Mouse (Mus musculus): Measurements from ENCODE around the gene 2610001J05Rik. TPM values are rescaled to one million over a fixed set of nuclear protein-coding genes. Genes with fewer than 3 reads are reported as not detected.
A peak's percentile ranks its signal among the peaks of the same experiment; 100 is the strongest.
"Not testable (repeated sequence)": the region's sequence is repeated elsewhere in the genome, so short reads cannot be mapped to it uniquely, and the experiment has no call there.

2610001J05Rik gene
- polyA plus RNA-seq, 1 experiment from 2014 or later: 82.9 TPM

- no peak for ATAC-seq (replicated peaks)
- H3K27ac ChIP-seq: no peak overlapping the region
- H3K27me3 ChIP-seq (replicated peaks): no peaks in the 10 kb centered on the region
- H3K4me1 ChIP-seq: no peaks in the 10 kb centered on the region
- H3K4me2 ChIP-seq: no peak overlapping the region
- no peak overlapping the region for H3K4me3 ChIP-seq
- WGBS: 17% methylated on average over 11 of the region's 11 CpGs
- H3K9ac ChIP-seq: no peak overlapping the region
- H3K9me3 ChIP-seq: no peaks in the 10 kb centered on the region
- no peaks in the 10 kb centered on the region for H3K36me3 ChIP-seq (replicated peaks)
Measured at GRCm38 (mm10) chr6:13854230-13854629, 17.1 kb downstream of the 2610001J05Rik start.

- WGBS: 69% methylated on average over 4 of the region's 4 CpGs
- no peak for ATAC-seq (replicated peaks)
- no peaks in the 10 kb centered on the region for H3K4me1 ChIP-seq
- no peak overlapping the region for H3K4me3 ChIP-seq
- no peaks in the 10 kb centered on the region for H3K9me3 ChIP-seq
- H3K27ac ChIP-seq: no peak overlapping the region
- no peak overlapping the region for H3K9ac ChIP-seq
- no peaks in the 10 kb centered on the region for H3K36me3 ChIP-seq (replicated peaks)
- H3K4me2 ChIP-seq: no peak overlapping the region
- no peaks in the 10 kb centered on the region for H3K27me3 ChIP-seq (replicated peaks)
Measured at GRCm38 (mm10) chr6:13853244-13853643, 18.1 kb downstream of the 2610001J05Rik start.

- H3K9ac ChIP-seq; H3K4me2 ChIP-seq; H3K36me3 ChIP-seq (replicated peaks); H3K27ac ChIP-seq; H3K4me1 ChIP-seq; H3K4me3 ChIP-seq; H3K9me3 ChIP-seq; ATAC-seq (replicated peaks); H3K27me3 ChIP-seq (replicated peaks): not testable (repeated sequence)
- WGBS: 97% methylated on average over 1 of the region's 1 CpGs
Measured at GRCm38 (mm10) chr6:13846031-13846430, 25.3 kb downstream of the 2610001J05Rik start.

GRCm38 (mm10) chr6:13839345-13840054, 31.8 kb downstream of the 2610001J05Rik start, which contains the start of gene Gpr85:
Gene Gpr85 (minus strand): TSS chr6:13839942.
- H3K27me3 ChIP-seq (replicated peaks): no peaks in the 10 kb centered on the region
- WGBS: 27% methylated on average over 18 of the region's 18 CpGs
- H3K4me3 ChIP-seq: peak within 1 kb of the TSS; percentile 55
- H3K9me3 ChIP-seq: no peaks in the 10 kb centered on the region
- peaks cover 10% of the 10 kb centered on the region for H3K4me1 ChIP-seq
- no peaks in the 10 kb centered on the region for H3K36me3 ChIP-seq (replicated peaks)
- H3K4me2 ChIP-seq: peak within 1 kb of the TSS; percentile 69
- peak within 1 kb of the TSS; percentile 99 for H3K27ac ChIP-seq
- ATAC-seq (replicated peaks): peak; percentile 46
- peak within 1 kb of the TSS; percentile 92 for H3K9ac ChIP-seq

GRCm38 (mm10) chr6:13838677-13839344, 32.5 kb downstream of the 2610001J05Rik start:
- H3K4me1 ChIP-seq: peaks cover 10% of the 10 kb centered on the region
- H3K9ac ChIP-seq: peak overlapping the region; percentile 92
- H3K27ac ChIP-seq: peak overlapping the region; percentile 99
- ATAC-seq (replicated peaks): peak; percentile 90
- H3K4me2 ChIP-seq: peak overlapping the region; percentile 69
- under 1% methylated on average over 41 of the region's 41 CpGs for WGBS
- H3K4me3 ChIP-seq: peak overlapping the region; percentile 55
- no peaks in the 10 kb centered on the region for H3K36me3 ChIP-seq (replicated peaks)
- H3K27me3 ChIP-seq (replicated peaks): no peaks in the 10 kb centered on the region
- no peaks in the 10 kb centered on the region for H3K9me3 ChIP-seq

- H3K9ac ChIP-seq: peak overlapping the region; percentile 92
- peak; percentile 35 for ATAC-seq (replicated peaks)
- peak overlapping the region; percentile 69 for H3K4me2 ChIP-seq
- WGBS: 1% methylated on average over 19 of the region's 19 CpGs
- no peaks in the 10 kb centered on the region for H3K27me3 ChIP-seq (replicated peaks)
- no peaks in the 10 kb centered on the region for H3K36me3 ChIP-seq (replicated peaks)
- H3K4me1 ChIP-seq: peaks cover 16% of the 10 kb centered on the region
- H3K9me3 ChIP-seq: no peaks in the 10 kb centered on the region
- peak overlapping the region; percentile 55 for H3K4me3 ChIP-seq
- H3K27ac ChIP-seq: peak overlapping the region; percentile 99
Measured at GRCm38 (mm10) chr6:13837916-13838676, 33.2 kb downstream of the 2610001J05Rik start.

- Histone ChIP-seq H3K9ac (peak overlapping the region; percentile 92), H3K36me3 (replicated peaks) (no peaks in the 10 kb centered on the region), H3K27ac (peak overlapping the region; percentile 99), H3K4me3 (peak overlapping the region; percentile 55), H3K9me3 (no peaks in the 10 kb centered on the region), H3K4me2 (peak overlapping the region; percentile 69), H3K27me3 (replicated peaks) (no peaks in the 10 kb centered on the region), H3K4me1 (peaks cover 25% of the 10 kb centered on the region)
- no peak for ATAC-seq (replicated peaks)
- WGBS: 51% methylated on average over 3 of the region's 3 CpGs
Measured at GRCm38 (mm10) chr6:13836967-13837570, 34.2 kb downstream of the 2610001J05Rik start.

- peak overlapping the region; percentile 92 for H3K9ac ChIP-seq
- H3K27me3 ChIP-seq (replicated peaks): no peaks in the 10 kb centered on the region
- 30% methylated on average over 17 of the region's 17 CpGs for WGBS
- H3K4me1 ChIP-seq: peaks cover 30% of the 10 kb centered on the region
- peak overlapping the region; percentile 69 for H3K4me2 ChIP-seq
- no peaks in the 10 kb centered on the region for H3K36me3 ChIP-seq (replicated peaks)
- no peaks in the 10 kb centered on the region for H3K9me3 ChIP-seq
- ATAC-seq (replicated peaks): peak; percentile 62
- H3K4me3 ChIP-seq: peak overlapping the region; percentile 55
- peak overlapping the region; percentile 99 for H3K27ac ChIP-seq
Measured at GRCm38 (mm10) chr6:13835720-13836665, 35.3 kb downstream of the 2610001J05Rik start.

GRCm38 (mm10) chr6:13832770-13833169, 38.5 kb downstream of the 2610001J05Rik start:
- H3K9ac ChIP-seq: no peak overlapping the region
- H3K36me3 ChIP-seq (replicated peaks): no peaks in the 10 kb centered on the region
- H3K9me3 ChIP-seq: no peaks in the 10 kb centered on the region
- H3K4me3 ChIP-seq: no peak overlapping the region
- no peak overlapping the region for H3K27ac ChIP-seq
- H3K4me1 ChIP-seq: peaks cover 35% of the 10 kb centered on the region
- no peaks in the 10 kb centered on the region for H3K27me3 ChIP-seq (replicated peaks)
- no peak for ATAC-seq (replicated peaks)
- peak overlapping the region; percentile 32 for H3K4me2 ChIP-seq
- 62% methylated on average over 2 of the region's 2 CpGs for WGBS

GRCm38 (mm10) chr6:13828877-13829276, 42.4 kb downstream of the 2610001J05Rik start:
- WGBS: 83% methylated on average over 1 of the region's 1 CpGs
- Histone ChIP-seq H3K27ac (no peak overlapping the region), H3K36me3 (replicated peaks) (0 out of 2 replicates have a peak, but pooled peaks cover 3% of the 10 kb centered on the region), H3K4me2 (no peak overlapping the region), H3K9me3 (no peaks in the 10 kb centered on the region), H3K9ac (no peak overlapping the region), H3K27me3 (replicated peaks) (no peaks in the 10 kb centered on the region), H3K4me3 (no peak overlapping the region), H3K4me1 (peaks cover 24% of the 10 kb centered on the region)
- ATAC-seq (replicated peaks): no peak
